Mouse (Mus musculus) small intestine, adult 2 months (tissue): ENCODE data around the gene Olfr1496.

ENCODE experiments used
- CTCF ChIP-seq: fragments of 200-500 bp; IDR thresholded peaks from 2 replicates; pipeline ENCODE4 v1.5.1; 2012; ENCODE audit warnings: low read depth, mild to moderate bottlenecking, control low read depth, inconsistent platforms, low read length, moderate library complexity, mixed read lengths; ENCODE audit not compliant: insufficient replicate concordance, insufficient read length; ENCODE audit errors: extremely low read depth
- POLR2A ChIP-seq: fragments of 200-500 bp; IDR thresholded peaks from 2 replicates; pipeline ENCODE4 v1.6.1; 2012; ENCODE audit warnings: low read depth, mild to moderate bottlenecking, control low read depth, inconsistent platforms, low read length, moderate library complexity

DNA sequence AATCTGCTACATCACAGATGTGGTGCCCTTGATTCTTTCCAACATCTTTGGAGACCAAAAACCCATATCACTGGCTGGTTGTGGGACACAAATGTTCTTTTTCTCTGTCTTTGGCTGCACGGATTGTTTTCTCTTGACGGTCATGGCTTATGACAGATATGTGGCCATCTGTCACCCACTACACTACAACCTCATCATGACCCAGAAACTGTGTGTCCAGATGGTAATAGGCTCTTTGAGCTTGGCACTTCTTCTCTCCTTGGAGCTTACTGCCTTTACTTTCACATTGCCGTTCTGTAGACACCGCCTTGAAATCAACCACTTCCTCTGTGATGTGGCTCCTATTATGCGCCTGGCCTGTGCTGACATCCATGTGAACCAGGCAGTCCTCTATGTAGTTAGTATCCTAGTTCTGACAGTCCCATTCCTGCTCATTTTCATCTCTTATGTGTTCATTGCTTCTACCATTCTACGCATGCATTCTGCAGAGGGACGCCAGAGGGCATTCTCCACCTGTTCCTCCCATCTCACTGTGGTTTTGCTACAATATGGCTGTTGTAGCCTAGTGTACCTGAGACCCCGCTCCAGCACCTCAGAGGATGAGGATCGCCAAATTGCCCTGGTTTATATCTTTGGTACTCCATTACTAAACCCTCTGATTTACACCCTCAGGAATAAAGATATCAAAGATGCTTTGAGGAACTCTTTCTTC is 9.0 kb upstream of the Olfr1496 start:
- TF ChIP-seq POLR2A (no peak), CTCF (no peak)
